Mouse (Mus musculus): ENCODE results near the gene Sec13.
A peak's percentile ranks its signal among the peaks of the same experiment; 100 is the strongest.

Sec13 gene

GRCm38 (mm10) chr6:113712718-113713117 is 27.8 kb downstream of the Sec13 start:
- DNase-seq (ENCODE audit: low spot score in 2 of 2): no peak

GRCm38 (mm10) chr6:113697222-113698205 is 43.0 kb downstream of the Sec13 start:
- peak in 1 of 2 experiments; percentile 35 for DNase-seq (ENCODE audit: low spot score in 2 of 2)

DNA sequence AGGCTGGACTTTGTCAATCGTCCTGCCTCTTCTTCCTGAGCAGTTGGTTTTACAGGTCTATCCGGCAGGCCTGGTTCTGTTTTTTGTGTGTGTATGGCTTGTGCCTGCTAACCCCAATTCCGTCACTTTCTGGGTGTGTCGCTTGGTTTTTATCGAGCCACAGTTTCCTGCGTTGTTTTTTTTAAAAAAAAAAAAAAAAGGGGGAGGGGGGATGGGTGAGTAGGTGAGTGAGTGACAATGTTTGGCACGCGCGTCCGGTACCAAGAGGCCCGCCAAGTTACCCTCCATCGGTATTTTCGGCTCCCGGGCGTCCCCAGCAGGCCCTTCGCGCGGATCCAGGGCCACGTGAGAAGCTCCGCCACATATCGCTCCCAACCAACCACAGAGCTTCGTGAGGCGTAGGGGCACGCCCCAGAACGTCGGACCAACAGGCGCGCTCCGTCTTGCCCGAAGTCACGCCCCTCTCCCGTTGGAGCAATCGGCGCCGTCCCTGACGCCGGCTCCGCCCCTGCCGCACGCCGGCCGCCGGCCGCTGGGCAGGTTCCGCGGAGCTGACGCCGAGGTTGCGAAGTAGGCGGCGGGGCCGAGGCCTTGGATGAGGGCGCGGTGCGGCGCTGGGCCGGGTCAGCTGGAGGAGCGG is 43.8 kb downstream of the Sec13 start, which contains the start of gene Tatdn2:
Gene Tatdn2 (plus strand): TSS at position 469 of the 640 bp plus-strand sequence.
- DNase-seq (ENCODE audit: low spot score in 2 of 2): peak; percentile 98 to 99

GRCm38 (mm10) chr6:113695766-113696355 is 44.7 kb downstream of the Sec13 start:
- DNase-seq (ENCODE audit: low spot score in 2 of 2): peak in 1 of 2 experiments; percentile 9

DNA sequence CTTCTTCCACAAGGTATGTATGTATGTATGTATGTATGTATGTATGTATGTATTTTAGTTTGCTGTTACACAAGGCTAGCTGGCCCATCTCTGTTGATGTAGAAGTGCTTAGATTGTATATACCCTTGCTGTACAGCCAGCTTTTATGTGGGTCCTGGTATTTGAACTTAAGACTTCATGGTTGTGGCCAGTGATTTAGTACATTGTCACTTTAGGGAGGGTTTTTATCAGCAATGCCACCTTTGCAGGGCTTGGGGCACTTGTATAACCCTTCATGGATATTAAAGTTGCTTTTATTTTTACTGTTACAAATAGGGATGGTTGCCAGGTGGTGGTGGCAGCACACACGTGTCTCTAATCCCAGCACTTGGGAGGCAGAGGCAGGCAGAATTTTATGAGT is 45.3 kb downstream of the Sec13 start:
- no peak for DNase-seq (ENCODE audit: low spot score in 2 of 2)

GRCm38 (mm10) chr6:113693377-113693776 is 47.2 kb downstream of the Sec13 start:
- DNase-seq (ENCODE audit: low spot score in 2 of 2): no peak

GRCm38 (mm10) chr6:113692661-113693133 is 47.8 kb downstream of the Sec13 start:
- no peak for DNase-seq (ENCODE audit: low spot score in 2 of 2)

DNA sequence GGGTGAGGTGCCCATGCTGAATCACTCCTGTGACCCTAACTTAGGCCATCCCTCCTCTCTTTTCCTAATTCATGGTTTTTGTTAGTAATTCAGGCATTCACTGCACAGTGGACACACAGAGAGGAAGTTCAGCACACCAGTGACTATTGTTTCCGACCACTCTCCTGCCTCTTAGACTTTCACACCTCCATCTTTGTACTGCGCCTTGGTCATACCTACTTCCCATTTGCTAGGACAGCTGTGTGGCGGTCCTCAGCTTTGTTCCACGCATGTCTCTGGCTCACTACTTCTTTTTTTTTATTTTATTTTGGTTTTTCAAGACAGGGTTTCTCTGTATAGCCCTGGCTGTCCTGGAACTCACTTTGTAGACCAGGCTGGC is 49.5 kb downstream of the Sec13 start:
- no peak for DNase-seq (ENCODE audit: low spot score in 2 of 2)

DNA sequence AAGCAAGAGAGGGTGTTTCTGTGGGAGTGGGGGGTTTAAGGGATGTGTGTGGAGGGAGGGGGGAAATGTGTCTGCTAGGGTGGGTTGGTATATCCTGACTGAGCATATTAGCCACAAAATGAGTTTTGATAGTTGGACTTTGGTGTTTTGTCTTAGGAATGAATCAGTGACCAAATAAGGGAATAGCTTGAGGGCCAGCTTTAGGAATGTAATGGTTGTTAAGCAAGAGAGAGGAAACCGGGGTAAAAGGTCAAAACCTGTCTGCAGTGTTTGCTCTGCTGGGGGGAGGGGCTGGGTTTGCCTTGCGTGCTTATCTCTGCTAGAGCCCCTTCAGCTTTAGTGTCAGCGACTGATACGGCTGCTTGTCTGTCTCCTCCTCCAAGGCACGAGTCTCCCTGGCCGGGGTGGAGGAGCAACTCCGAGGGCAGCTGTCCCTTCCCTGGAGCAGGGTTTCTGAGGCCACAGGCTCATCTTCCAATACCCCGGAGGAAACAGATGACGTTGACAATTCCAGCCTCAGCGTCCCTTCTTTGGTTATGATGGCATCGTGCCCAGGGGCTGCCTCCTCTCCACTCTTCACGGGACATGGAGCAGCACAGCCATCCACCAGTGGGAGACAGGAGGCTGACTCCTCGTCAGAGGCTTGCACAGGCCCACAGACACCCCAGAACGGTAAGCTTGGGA is 50.0 kb downstream of the Sec13 start:
- DNase-seq (ENCODE audit: low spot score in 2 of 2): peak; percentile 42 to 55

DNA sequence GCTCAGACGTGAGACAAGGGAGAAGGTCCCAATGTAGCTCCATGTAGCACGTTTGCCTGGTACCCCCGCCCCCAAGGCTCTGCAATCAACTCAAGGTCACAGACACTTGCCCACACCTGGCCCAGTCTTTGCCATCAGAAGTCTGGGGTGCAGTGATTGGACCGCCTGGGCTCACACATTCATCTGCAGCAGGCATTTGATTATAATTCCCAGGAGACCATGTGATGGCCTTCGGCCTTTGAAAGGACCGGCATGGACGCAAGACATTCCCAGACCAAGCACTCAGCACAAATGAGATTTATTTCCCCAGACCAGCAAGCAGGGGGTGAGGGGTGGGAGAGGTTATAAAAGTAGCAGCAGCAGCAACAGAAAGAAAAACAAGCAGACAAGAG is 50.5 kb downstream of the Sec13 start:
- DNase-seq (ENCODE audit: low spot score in 2 of 2): no peak

- no peak for DNase-seq (ENCODE audit: low spot score in 2 of 2)
Measured at GRCm38 (mm10) chr6:113686551-113687125, 53.9 kb downstream of the Sec13 start.

- DNase-seq (ENCODE audit: low spot score in 2 of 2): no peak
Measured at GRCm38 (mm10) chr6:113683081-113683825, 57.3 kb downstream of the Sec13 start.

DNA sequence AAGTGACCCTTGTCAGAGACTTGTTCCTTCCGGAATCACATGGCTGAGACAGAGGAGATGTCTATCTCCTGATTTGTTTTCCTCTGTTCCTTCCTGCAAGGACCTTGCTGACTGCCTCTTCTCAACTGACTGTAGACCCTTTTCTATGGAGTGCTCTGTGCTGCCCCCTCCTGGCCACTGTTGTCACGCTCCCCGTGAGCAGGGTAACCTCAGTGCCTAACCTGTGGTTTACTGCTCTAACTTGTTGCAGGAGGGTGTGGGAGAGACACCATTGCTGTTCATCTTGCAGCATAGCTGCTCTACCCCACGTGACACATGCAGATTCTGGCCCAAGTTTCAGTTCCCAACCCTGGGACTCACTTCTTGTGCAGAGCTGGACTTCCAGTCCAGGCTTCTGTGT is 59.3 kb downstream of the Sec13 start:
- peak; percentile 77 to 86 for DNase-seq (ENCODE audit: low spot score in 2 of 2)

DNA sequence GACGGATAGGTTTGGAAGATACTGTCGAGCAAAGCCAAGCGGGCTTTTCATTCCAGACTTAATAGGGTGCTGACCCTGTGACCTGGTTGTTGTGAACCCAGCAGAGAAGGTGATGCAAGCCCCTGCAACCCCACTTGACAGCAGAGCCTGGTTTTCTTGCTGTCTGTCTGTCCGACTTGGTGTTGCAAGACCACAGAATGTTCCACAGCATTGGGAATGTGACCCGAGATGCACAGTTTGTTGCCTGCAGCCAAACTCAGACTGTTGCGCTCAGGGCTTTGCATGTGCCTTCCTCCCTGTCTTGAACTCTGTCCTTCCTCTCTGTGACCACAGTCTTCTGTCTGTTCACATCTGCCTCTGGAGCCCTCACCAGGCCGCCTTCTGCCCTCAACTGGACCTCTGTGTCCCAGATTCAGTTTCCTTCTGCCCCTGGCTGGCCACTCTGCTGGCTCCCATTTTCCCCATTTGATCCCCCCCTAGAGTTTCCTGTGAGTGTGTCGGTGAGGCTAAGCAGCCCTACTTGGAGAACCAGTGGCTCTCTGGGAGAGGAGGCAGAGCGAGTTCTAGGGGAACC is 60.5 kb downstream of the Sec13 start:
- no peak for DNase-seq (ENCODE audit: low spot score in 2 of 2)

DNA sequence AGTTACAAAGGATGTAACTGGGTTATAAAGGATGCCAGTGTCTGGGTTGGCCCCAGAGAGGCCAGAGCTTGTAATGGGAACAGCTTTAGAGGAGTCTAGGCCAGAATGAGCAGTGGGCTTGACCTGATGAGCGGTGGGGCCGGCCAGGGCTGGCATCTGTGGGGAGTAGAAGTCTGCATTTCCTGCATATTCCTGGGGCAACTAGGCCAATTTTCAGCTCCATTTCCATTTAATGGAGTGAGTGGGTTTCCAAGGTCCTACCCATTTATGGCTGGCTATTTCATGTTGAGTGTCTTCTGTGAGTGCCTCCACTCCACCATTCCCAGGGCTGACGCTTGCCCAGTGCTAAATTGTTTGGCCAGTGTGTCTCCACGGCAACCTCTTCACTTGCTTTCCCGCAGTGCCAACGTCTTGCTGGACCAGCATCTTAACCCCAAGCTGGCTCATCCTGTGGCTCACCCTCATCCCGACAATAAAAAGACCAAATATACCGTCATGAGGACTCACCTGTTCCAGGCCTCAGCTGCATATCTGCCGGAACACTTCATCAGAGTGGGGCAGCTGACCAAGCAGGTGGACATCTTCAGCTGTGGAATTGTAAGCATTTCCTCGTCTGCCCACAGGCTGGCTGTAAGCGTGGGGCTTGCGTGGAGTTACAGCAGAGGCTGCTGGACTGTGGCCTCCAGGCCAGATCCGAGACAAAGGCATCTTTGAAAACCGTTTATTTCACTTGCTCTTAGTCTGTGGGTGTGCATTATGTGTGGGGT is 62.1 kb downstream of the Sec13 start:
- no peak for DNase-seq (ENCODE audit: low spot score in 2 of 2)

All from heart, adult 9 months (tissue).